Mouse (Mus musculus) 3T3-L1 (cell line): ENCODE data around the gene Trappc6b.

ENCODE experiments used
- DNase-seq: peaks from one replicate; pipeline ENCODE4 v3.0.0-alpha.2; 2015; ENCODE audit warnings: low read depth, low spot score

Trappc6b gene

GRCm38 (mm10) chr12:59055196-59055850 lies 5.9 kb downstream of the Trappc6b start:
- no peak for DNase-seq

GRCm38 (mm10) chr12:59053976-59054375 lies 7.3 kb downstream of the Trappc6b start:
- DNase-seq, result no peak

- no peak for DNase-seq
Observed at GRCm38 (mm10) chr12:59053166-59053565, 8.1 kb downstream of the Trappc6b start.

- no peak for DNase-seq
Observed at GRCm38 (mm10) chr12:59052470-59052869, 8.8 kb downstream of the Trappc6b start.

GRCm38 (mm10) chr12:59040851-59041250 lies 20.4 kb downstream of the Trappc6b start:
- no peak for DNase-seq

GRCm38 (mm10) chr12:59039971-59040844 lies 21.1 kb downstream of the Trappc6b start:
- no peak for DNase-seq

- DNase-seq, result no peak
Observed at GRCm38 (mm10) chr12:59039162-59039970, 21.9 kb downstream of the Trappc6b start.

- DNase-seq, result peak; percentile 38
Observed at GRCm38 (mm10) chr12:59032101-59032500, 29.2 kb downstream of the Trappc6b start.

- DNase-seq, result no peak
Observed at GRCm38 (mm10) chr12:59021306-59021705, 40.0 kb downstream of the Trappc6b start.

- no peak for DNase-seq
Observed at GRCm38 (mm10) chr12:59019891-59020290, 41.4 kb downstream of the Trappc6b start.

- DNase-seq, result no peak
Observed at GRCm38 (mm10) chr12:59017970-59018369, 43.3 kb downstream of the Trappc6b start.

- peak; percentile 96 for DNase-seq
Observed at GRCm38 (mm10) chr12:59013234-59013633, 48.0 kb downstream of the Trappc6b start, which contains the start of gene Gemin2. Gene Gemin2, plus strand, starts transcription at chr12:59013393.

GRCm38 (mm10) chr12:59012710-59013091 lies 48.6 kb downstream of the Trappc6b start:
- peak; percentile 51 for DNase-seq

GRCm38 (mm10) chr12:59011844-59012709 lies 49.2 kb downstream of the Trappc6b start, which contains the start of gene Sec23a:
Gene Sec23a, minus strand, starts transcription at chr12:59012017.
- DNase-seq, result peak; percentile 98

GRCm38 (mm10) chr12:59011275-59011843 lies 49.9 kb downstream of the Trappc6b start:
- no peak for DNase-seq

GRCm38 (mm10) chr12:59010482-59010881 lies 50.8 kb downstream of the Trappc6b start:
- peak; percentile 89 for DNase-seq
